Mouse (Mus musculus) adrenal gland, postnatal 25 days (tissue): ENCODE measurements around the gene Megf8. TPM values are rescaled to one million over a fixed set of nuclear protein-coding genes. Genes with fewer than 3 reads are reported as not detected.
A peak's percentile ranks its signal among the peaks of the same experiment; 100 is the strongest.

ENCODE experiments used
- DNase-seq: peaks from one replicate; pipeline ENCODE4 v3.0.0; 2021; ENCODE audit warnings: mixed read lengths
- total RNA-seq: library from RNA; stranded (reverse); gene quantifications from 2 replicates; pipeline ENCODE4 v1.2.3, GENCODE M21; 2021

The Megf8 gene
- total RNA-seq, 1 experiment from 2014 or later: 77.1 TPM

- DNase-seq: peak; percentile 90
Measured at GRCm38 (mm10) chr7:25279076-25279860, 37.7 kb upstream of the Megf8 start.

- peak; percentile 54 for DNase-seq
Measured at GRCm38 (mm10) chr7:25279861-25280791, 36.8 kb upstream of the Megf8 start.

- no peak for DNase-seq
Measured at GRCm38 (mm10) chr7:25281166-25281733, 35.7 kb upstream of the Megf8 start.

- peak; percentile 99 for DNase-seq
Measured at GRCm38 (mm10) chr7:25281734-25282601, 35.0 kb upstream of the Megf8 start.

GRCm38 (mm10) chr7:25282731-25283211, 34.2 kb upstream of the Megf8 start:
- DNase-seq: no peak

- DNase-seq: no peak
Measured at GRCm38 (mm10) chr7:25283637-25284036, 33.3 kb upstream of the Megf8 start.

- DNase-seq: no peak
Measured at GRCm38 (mm10) chr7:25284171-25284570, 32.8 kb upstream of the Megf8 start.

GRCm38 (mm10) chr7:25284766-25285165, 32.2 kb upstream of the Megf8 start:
- DNase-seq: no peak

GRCm38 (mm10) chr7:25285511-25286238, 31.3 kb upstream of the Megf8 start:
- DNase-seq: no peak

- DNase-seq: no peak
Measured at GRCm38 (mm10) chr7:25286989-25287388, 30.0 kb upstream of the Megf8 start.

GRCm38 (mm10) chr7:25288011-25288410, 29.0 kb upstream of the Megf8 start:
- DNase-seq: no peak

- DNase-seq: no peak
Measured at GRCm38 (mm10) chr7:25288721-25289120, 28.2 kb upstream of the Megf8 start.

GRCm38 (mm10) chr7:25289925-25290324, 27.0 kb upstream of the Megf8 start:
- DNase-seq: no peak

- no peak for DNase-seq
Measured at GRCm38 (mm10) chr7:25290463-25290862, 26.5 kb upstream of the Megf8 start.

GRCm38 (mm10) chr7:25290911-25291310, 26.1 kb upstream of the Megf8 start:
- DNase-seq: peak; percentile 68

- DNase-seq: peak; percentile 4
Measured at GRCm38 (mm10) chr7:25292107-25292506, 24.9 kb upstream of the Megf8 start.

GRCm38 (mm10) chr7:25293191-25293739, 23.7 kb upstream of the Megf8 start:
- peak; percentile 2 for DNase-seq

- DNase-seq: no peak
Measured at GRCm38 (mm10) chr7:25294495-25294894, 22.5 kb upstream of the Megf8 start.

- no peak for DNase-seq
Measured at GRCm38 (mm10) chr7:25294960-25295722, 21.8 kb upstream of the Megf8 start.

- peak; percentile 51 for DNase-seq
Measured at GRCm38 (mm10) chr7:25296945-25297453, 20.0 kb upstream of the Megf8 start.
